Mouse (Mus musculus) kidney, embryonic 15.5 days (tissue): ENCODE measurements at regions not wholly inside any gene's neighbourhood (a gene's known extent, or its start where the extent isn't known, plus 50 kb on each side); places are given as distances from the start of the nearest gene placed in this dataset.

Experiments used
- ATAC-seq: fragments of 200-750 bp; cut with Nextera tagmentation; replicated peaks from 2 replicates; pipeline ENCODE4 v1.8.0; 2017; ENCODE audit warnings: moderate TSS enrichment; ENCODE audit not compliant: low FRiP score
- H3K27ac ChIP-seq: fragments of 300-500 bp; sonication (generic); 2 replicates; pipeline ENCODE4 v1.5.1; 2015; ENCODE audit warnings: mild to moderate bottlenecking, inconsistent platforms
- H3K27me3 ChIP-seq: fragments of 300-500 bp; sonication (generic); 2 replicates; pipeline ENCODE4 v1.6.1; 2015; ENCODE audit warnings: inconsistent platforms
- H3K36me3 ChIP-seq: fragments of 300-500 bp; sonication (generic); 2 replicates; pipeline ENCODE4 v1.6.1; 2015; ENCODE audit warnings: inconsistent platforms
- H3K4me1 ChIP-seq: fragments of 300-500 bp; sonication (generic); 2 replicates; pipeline ENCODE4 v1.6.1; 2015; ENCODE audit warnings: inconsistent platforms
- H3K4me2 ChIP-seq: fragments of 300-500 bp; sonication (generic); 2 replicates; pipeline ENCODE4 v1.6.1; 2015; ENCODE audit warnings: moderate library complexity, mild to moderate bottlenecking, inconsistent platforms
- H3K4me3 ChIP-seq: fragments of 300-500 bp; sonication (generic); replicated peaks from 2 replicates; pipeline ENCODE4 v1.5.1; 2015; ENCODE audit warnings: mild to moderate bottlenecking, inconsistent platforms
- H3K9ac ChIP-seq: fragments of 300-500 bp; sonication (generic); 2 replicates; pipeline ENCODE4 v1.6.1; 2015; ENCODE audit warnings: mild to moderate bottlenecking, inconsistent platforms
- H3K9me3 ChIP-seq: fragments of 300-500 bp; sonication (generic); replicated peaks from 2 replicates; pipeline ENCODE4 v1.6.1; 2016; ENCODE audit warnings: inconsistent platforms
- WGBS: fragments of 180-500 bp; shearing (Covaris S2); methylation state at CpG from one replicate; pipeline ENCODE4 v1.1.7; 2015; ENCODE audit warnings: mixed read lengths; 5-methylcytosine and 5-hydroxymethylcytosine counted together

GRCm38 (mm10) chr4:105924781-105925382 is 135.2 kb downstream of the Gm12728 start:
- WGBS = 28% methylated on average over 6 of the region's 6 CpGs
- no peaks in the 10 kb centered on the region for H3K36me3 ChIP-seq
- no peak overlapping the region for H3K4me2 ChIP-seq
- peak; percentile 43 for ATAC-seq
- H3K9ac ChIP-seq = no peak overlapping the region
- no peak overlapping the region for H3K4me3 ChIP-seq
- H3K9me3 ChIP-seq = no peaks in the 10 kb centered on the region
- peaks cover 11% of the 10 kb centered on the region for H3K4me1 ChIP-seq
- H3K27me3 ChIP-seq = no peaks in the 10 kb centered on the region
- no peak overlapping the region for H3K27ac ChIP-seq

DNA sequence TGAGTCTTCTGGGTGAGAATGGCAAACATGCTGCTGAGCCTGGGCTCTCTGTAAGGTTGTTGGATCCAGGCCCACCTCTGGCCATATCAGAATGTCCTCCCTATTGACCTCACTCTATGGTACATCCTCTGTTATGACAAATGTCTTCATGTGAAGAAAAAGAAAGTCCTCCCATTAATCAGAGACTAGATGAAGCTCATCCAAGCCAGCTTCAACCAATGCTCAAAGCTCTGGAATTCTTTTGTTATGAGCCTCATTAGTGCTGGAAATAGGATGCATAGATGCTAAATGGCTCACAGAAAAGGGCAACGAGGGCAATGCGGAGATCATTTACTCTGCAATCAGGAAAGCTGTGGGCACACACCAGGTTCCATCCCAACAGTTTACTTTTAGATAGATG is 135.8 kb downstream of the Gm12728 start:
- no peak for ATAC-seq
- Histone ChIP-seq H3K9ac (no peak overlapping the region), H3K4me1 (peaks cover 11% of the 10 kb centered on the region), H3K9me3 (no peaks in the 10 kb centered on the region), H3K36me3 (no peaks in the 10 kb centered on the region), H3K27ac (no peak overlapping the region), H3K4me2 (no peak overlapping the region), H3K4me3 (no peak overlapping the region), H3K27me3 (no peaks in the 10 kb centered on the region)
- WGBS = 89% methylated on average over 2 of the region's 2 CpGs

DNA sequence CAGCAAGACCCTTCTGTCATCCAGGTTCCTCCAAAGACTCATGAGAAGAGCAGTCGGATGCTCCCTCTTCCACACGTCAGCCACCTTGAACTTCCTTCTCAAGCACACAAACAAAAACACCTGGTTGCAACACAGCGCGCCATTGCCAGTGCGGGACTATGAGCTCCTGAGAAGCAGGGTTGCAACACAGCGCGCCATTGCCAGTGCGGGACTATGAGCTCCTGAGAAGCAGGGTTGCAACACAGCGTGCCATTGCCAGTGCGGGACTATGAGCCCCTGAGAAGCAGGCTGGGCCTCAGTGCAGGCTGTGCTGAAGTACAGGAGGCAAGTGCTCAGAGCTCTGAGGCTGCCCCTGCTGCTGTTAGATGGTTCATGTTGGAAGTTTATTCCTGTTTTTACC is 140.0 kb downstream of the Gm12728 start:
- Histone ChIP-seq H3K27me3 (no peaks in the 10 kb centered on the region), H3K9me3 (no peaks in the 10 kb centered on the region), H3K4me3 (no peak overlapping the region), H3K27ac (no peak overlapping the region), H3K9ac (no peak overlapping the region), H3K4me1 (peaks cover 5% of the 10 kb centered on the region), H3K36me3 (no peaks in the 10 kb centered on the region), H3K4me2 (no peak overlapping the region)
- no peak for ATAC-seq
- WGBS = 95% methylated on average over 10 of the region's 10 CpGs

DNA sequence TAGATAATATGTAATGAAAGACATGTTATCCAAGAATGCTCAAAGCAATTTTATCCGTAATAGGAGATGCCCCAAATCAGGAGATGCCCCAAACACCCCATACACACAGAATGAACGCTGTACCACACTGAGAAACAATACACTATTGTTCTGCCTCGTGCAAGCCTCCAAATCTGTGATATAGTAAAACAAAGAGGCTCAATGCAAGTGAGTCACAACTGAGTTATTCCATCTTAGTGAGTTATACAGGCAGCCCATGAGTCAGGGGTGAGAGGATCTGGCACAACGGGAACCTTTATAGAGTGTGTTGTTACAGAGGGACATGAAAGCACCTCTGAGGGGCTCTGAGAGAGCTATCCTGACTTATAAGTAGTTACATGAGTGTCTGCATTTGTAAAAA is 145.3 kb downstream of the Gm12728 start:
- no peak overlapping the region for H3K4me2 ChIP-seq
- H3K36me3 ChIP-seq = no peaks in the 10 kb centered on the region
- 67% methylated on average over 4 of the region's 4 CpGs for WGBS
- no peaks in the 10 kb centered on the region for H3K9me3 ChIP-seq
- ATAC-seq = no peak
- peaks cover 5% of the 10 kb centered on the region; the same call in 1 of the 2 replicates for H3K4me1 ChIP-seq
- H3K9ac ChIP-seq = no peak overlapping the region
- H3K27ac ChIP-seq = no peak overlapping the region
- H3K4me3 ChIP-seq = no peak overlapping the region
- no peaks in the 10 kb centered on the region for H3K27me3 ChIP-seq

GRCm38 (mm10) chr4:105936755-105937514 is 147.3 kb downstream of the Gm12728 start:
- Histone ChIP-seq H3K4me3 (no peak overlapping the region), H3K9me3 (no peaks in the 10 kb centered on the region), H3K27me3 (peaks cover 3% of the 10 kb centered on the region; the same call in 1 of the 2 replicates), H3K36me3 (no peaks in the 10 kb centered on the region), H3K27ac (no peak overlapping the region), H3K4me1 (peaks cover 5% of the 10 kb centered on the region; the same call in 1 of the 2 replicates), H3K9ac (no peak overlapping the region), H3K4me2 (no peak overlapping the region)
- no peak for ATAC-seq
- 86% methylated on average over 7 of the region's 7 CpGs for WGBS

DNA sequence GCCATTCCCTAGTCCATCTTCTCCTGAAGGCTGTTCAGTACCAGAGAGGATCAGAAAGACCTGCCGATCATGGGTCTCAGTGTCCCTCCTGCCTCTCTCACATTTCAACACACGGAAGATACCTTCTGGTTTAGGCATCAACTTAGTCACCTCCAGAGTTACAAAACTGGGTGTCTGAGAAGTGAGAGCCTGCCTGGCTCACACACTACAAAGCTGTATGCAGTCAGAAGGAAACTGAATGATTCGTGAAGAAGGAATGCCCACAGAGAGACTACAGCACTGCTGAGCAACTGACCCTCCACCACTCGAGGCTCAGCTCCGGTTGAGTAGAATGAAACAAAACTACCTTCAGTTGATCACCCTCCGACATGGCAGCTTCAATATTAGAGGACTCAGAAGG is 147.9 kb downstream of the Gm12728 start:
- no peak overlapping the region for H3K4me3 ChIP-seq
- H3K9me3 ChIP-seq = no peaks in the 10 kb centered on the region
- H3K27me3 ChIP-seq = peaks cover 3% of the 10 kb centered on the region; the same call in 1 of the 2 replicates
- H3K27ac ChIP-seq = no peak overlapping the region
- no peak for ATAC-seq
- no peak overlapping the region for H3K4me2 ChIP-seq
- H3K36me3 ChIP-seq = no peaks in the 10 kb centered on the region
- H3K4me1 ChIP-seq = peaks cover 5% of the 10 kb centered on the region; the same call in 1 of the 2 replicates
- H3K9ac ChIP-seq = no peak overlapping the region
- 77% methylated on average over 6 of the region's 6 CpGs for WGBS

- Histone ChIP-seq H3K4me3 (no peak overlapping the region), H3K4me2 (no peak overlapping the region), H3K27ac (no peak overlapping the region), H3K27me3 (peaks cover 3% of the 10 kb centered on the region; the same call in 1 of the 2 replicates), H3K9ac (no peak overlapping the region), H3K36me3 (no peaks in the 10 kb centered on the region), H3K9me3 (no peaks in the 10 kb centered on the region), H3K4me1 (peaks cover 5% of the 10 kb centered on the region; the same call in 1 of the 2 replicates)
- 90% methylated on average over 11 of the region's 11 CpGs for whole genome bisulfite sequencing
- ATAC-seq = no peak
Measured at GRCm38 (mm10) chr4:105938886-105939285, 149.2 kb downstream of the Gm12728 start.

- Histone ChIP-seq H3K27me3 (peaks cover 3% of the 10 kb centered on the region; the same call in 1 of the 2 replicates), H3K4me1 (peaks cover 8% of the 10 kb centered on the region; the same call in 1 of the 2 replicates), H3K4me3 (no peak overlapping the region), H3K36me3 (no peaks in the 10 kb centered on the region), H3K27ac (no peak overlapping the region), H3K9ac (no peak overlapping the region), H3K9me3 (no peaks in the 10 kb centered on the region), H3K4me2 (no peak overlapping the region)
- 43% methylated on average over 11 of the region's 11 CpGs for WGBS
- ATAC-seq = no peak
Measured at GRCm38 (mm10) chr4:105939636-105940199, 150.0 kb downstream of the Gm12728 start.

DNA sequence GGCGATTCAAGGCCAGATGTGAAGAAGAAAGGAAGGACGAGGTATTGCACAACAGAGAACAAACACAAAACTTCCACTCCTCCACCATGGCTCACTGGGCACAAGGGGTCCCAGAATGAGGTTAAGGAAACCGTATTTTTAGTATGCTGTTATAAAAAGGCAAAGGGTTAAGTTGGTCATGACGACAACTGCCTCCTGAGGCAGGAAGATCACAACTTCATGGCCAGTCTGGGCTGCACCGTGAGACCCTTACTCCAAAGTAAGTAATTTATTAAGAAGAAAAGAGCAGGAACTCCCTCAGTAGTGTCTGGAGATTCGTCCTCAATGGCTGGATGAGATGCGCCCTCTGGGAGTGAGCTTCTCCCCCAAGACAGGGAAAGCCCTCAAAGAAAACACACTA is 151.2 kb downstream of the Gm12728 start:
- peaks cover 8% of the 10 kb centered on the region; the same call in 1 of the 2 replicates for H3K4me1 ChIP-seq
- no peak for ATAC-seq
- peaks cover 3% of the 10 kb centered on the region; the same call in 1 of the 2 replicates for H3K27me3 ChIP-seq
- H3K27ac ChIP-seq = no peak overlapping the region
- no peak overlapping the region for H3K4me3 ChIP-seq
- H3K4me2 ChIP-seq = no peak overlapping the region
- H3K9me3 ChIP-seq = no peaks in the 10 kb centered on the region
- no peak overlapping the region for H3K9ac ChIP-seq
- no peaks in the 10 kb centered on the region for H3K36me3 ChIP-seq
- WGBS = 56% methylated on average over 7 of the region's 7 CpGs

DNA sequence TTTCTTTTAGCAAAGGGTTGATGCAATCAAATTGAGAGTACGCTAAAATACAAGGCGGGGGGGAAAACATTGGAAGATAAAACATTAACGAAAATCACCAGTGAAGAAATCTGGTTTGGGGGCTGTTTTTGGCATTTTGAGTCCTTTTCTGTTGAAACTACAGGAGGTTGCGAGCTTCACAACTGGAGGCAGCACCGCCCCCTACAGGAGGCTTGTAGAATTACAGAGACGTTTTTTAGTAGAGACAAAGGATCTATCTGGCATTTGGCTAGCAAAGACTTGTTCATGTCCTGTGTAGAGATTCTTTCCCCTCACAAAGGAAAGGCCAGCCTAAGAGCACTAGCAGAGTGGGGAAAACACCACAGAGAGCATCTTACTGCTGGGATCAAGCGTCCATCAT is 152.1 kb downstream of the Gm12728 start:
- no peak overlapping the region for H3K4me2 ChIP-seq
- no peaks in the 10 kb centered on the region for H3K36me3 ChIP-seq
- peaks cover 8% of the 10 kb centered on the region; the same call in 1 of the 2 replicates for H3K4me1 ChIP-seq
- WGBS = 48% methylated on average over 7 of the region's 7 CpGs
- no peak overlapping the region for H3K27ac ChIP-seq
- no peaks in the 10 kb centered on the region for H3K9me3 ChIP-seq
- no peak overlapping the region for H3K4me3 ChIP-seq
- no peak for ATAC-seq
- H3K9ac ChIP-seq = no peak overlapping the region
- H3K27me3 ChIP-seq = peaks cover 3% of the 10 kb centered on the region; the same call in 1 of the 2 replicates

DNA sequence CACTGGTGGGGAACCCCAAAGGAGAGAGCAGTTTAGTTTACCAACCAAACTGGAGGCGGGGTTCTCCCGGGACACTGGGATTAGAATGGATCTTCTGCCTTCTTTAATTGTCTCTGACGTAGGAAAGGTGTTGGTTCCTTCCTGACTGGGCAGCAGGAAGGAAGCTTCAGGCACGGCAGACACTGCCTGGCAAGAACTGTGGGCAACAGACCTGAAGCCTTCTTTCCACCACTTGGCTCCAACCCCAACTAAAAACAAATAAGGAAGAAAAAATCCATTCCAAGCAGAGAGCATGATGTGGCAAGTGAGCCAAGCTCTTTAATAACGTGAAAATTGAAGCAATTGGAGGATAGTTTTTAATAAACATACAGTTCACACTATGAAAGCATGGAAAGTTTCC is 155.3 kb downstream of the Gm12728 start:
- H3K9ac ChIP-seq = no peak overlapping the region
- 0 out of 2 replicates have a peak, but pooled peaks cover 4% of the 10 kb centered on the region for H3K4me1 ChIP-seq
- H3K4me3 ChIP-seq = no peak overlapping the region
- no peaks in the 10 kb centered on the region for H3K36me3 ChIP-seq
- H3K4me2 ChIP-seq = no peak overlapping the region
- no peak for ATAC-seq
- no peaks in the 10 kb centered on the region for H3K9me3 ChIP-seq
- H3K27me3 ChIP-seq = peaks cover 3% of the 10 kb centered on the region; the same call in 1 of the 2 replicates
- 63% methylated on average over 5 of the region's 5 CpGs for WGBS
- H3K27ac ChIP-seq = no peak overlapping the region

- 0 out of 2 replicates have a peak, but pooled peaks cover 4% of the 10 kb centered on the region for H3K4me1 ChIP-seq
- WGBS = 89% methylated on average over 1 of the region's 1 CpGs
- H3K9ac ChIP-seq = no peak overlapping the region
- H3K4me3 ChIP-seq = no peak overlapping the region
- H3K27me3 ChIP-seq = peaks cover 2% of the 10 kb centered on the region; the same call in 1 of the 2 replicates
- ATAC-seq = no peak
- H3K4me2 ChIP-seq = no peak overlapping the region
- no peaks in the 10 kb centered on the region for H3K9me3 ChIP-seq
- H3K36me3 ChIP-seq = no peaks in the 10 kb centered on the region
- H3K27ac ChIP-seq = no peak overlapping the region
Measured at GRCm38 (mm10) chr4:105945921-105946320, 156.3 kb downstream of the Gm12728 start.
